Mouse (Mus musculus) embryo, embryonic 10 days (tissue): ENCODE data around the gene Olfr31.

ENCODE experiments used
- DNase-seq: peaks from one replicate; pipeline ENCODE4 v3.0.0-alpha.2; 2015; ENCODE audit warnings: low spot score

The Olfr31 gene

DNA sequence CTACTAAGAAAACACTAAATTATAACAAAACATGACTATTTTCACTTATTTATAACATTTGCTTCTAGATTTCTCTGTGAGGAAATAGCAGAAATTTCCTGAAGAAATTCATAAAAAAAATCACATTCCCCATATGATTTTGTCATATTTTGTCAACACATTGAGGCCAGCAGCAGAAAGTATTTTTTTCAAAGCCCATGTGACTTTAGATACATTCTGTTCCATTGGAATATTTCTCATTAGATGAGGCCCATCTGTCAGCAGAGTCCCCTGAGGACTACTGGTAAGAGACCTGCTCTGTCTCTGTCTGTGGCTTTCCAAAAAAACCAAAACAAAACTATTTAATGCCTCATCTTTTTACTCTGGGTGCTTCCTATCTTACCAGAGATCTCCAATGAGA lies at the start of gene Olfr31:
Gene Olfr31, plus strand, starts transcription at position 301 of the 400 bp plus-strand sequence.
- no peak for DNase-seq

DNA sequence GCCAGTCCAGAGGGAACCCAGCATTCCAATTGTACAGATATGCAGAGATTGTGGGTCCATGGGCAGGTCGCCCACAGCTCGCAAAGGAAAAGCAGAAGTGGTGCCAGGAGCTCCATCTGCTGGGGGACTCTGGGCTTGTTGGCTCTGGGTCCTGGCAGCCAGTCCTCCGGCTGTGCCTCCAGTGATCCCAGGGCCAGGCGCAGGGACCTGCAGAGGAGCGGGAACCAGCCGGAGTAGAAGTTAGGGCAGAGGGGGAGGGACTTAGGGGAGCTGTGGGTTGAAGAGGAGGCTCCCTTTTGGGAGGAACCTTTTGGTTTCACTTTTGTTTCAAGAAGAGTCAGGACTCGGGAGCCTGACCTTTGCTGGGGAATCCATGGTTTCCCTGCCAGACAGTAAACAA lies 28.2 kb upstream of the Olfr31 start:
- no peak for DNase-seq

DNA sequence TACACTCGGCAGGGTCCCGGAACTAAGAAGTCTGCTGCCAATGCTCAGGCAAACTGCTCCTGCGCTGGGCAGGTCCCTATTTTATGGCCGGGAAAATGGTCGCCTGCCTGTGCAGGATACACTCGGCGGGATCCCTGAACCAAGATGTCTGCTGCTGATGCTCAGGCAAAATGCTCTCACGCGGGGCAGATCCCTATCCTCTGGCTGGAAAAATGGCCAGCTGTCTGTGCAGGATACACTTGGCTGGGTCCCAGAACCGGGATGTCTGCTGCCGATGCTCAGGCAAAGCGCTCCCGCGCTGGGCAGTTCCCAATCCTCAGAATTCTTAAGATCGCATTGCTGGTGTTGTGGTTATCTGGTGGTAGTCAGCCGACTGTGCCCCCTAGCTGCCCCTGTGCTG lies 13.7 kb upstream of the Olfr31 start:
- DNase-seq, result no peak

DNA sequence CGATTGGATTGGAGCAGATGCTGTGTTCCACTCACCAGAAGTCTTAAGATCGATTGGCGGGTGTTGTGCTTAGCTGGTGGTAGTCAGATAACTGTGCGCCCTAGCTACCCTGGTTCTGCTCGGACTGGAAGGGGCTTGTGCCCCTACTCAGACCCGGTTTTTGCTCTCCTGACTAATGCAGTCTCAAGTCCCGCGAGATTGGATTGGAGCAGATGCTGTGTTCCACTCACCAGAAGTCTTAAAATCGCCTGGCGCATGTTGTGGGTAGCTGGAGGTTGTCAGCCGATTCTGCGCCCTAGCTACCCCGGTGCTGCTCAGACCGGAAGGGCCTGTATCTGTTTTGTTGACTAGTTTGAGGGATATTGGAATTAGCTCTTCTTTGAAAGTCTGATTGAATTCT lies 13.2 kb upstream of the Olfr31 start:
- DNase-seq, result no peak

DNA sequence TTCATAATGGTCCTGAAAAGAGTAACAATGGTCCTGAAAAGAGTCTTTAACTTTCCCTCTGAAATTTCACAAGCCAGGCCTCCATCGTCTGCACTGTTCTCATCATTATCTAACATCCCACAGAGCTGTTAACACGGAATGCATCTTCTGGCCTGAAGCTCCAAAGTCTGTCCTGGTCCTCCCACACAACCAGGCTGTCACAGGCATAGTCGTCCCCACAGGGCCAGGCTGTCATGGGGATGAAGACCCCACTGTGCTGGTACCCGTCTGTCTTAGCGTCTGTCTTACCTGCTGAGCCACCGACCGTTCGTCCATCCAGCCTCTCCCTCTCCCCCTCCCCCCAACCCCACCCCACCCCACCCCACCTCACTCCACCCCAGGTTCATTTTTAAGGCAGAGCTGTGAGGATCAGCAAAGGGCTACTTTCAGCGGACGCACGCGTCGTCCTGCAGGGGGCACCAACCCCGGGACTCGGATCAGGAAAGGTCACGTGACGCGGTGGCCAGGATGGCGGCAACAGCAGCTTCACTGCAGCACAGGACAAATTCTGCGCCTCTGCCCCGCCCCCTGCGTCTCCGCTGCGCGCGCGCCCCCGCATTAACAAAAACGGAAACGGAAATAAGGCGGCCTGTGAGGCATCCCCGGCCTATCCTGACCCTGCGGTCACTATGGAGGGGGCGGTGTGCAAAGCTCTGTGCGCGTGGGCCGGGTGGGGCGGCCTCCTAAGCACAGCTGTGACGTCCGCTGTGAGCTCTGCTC lies 22.7 kb downstream of the Olfr31 start:
- peak; percentile 94 for DNase-seq

DNA sequence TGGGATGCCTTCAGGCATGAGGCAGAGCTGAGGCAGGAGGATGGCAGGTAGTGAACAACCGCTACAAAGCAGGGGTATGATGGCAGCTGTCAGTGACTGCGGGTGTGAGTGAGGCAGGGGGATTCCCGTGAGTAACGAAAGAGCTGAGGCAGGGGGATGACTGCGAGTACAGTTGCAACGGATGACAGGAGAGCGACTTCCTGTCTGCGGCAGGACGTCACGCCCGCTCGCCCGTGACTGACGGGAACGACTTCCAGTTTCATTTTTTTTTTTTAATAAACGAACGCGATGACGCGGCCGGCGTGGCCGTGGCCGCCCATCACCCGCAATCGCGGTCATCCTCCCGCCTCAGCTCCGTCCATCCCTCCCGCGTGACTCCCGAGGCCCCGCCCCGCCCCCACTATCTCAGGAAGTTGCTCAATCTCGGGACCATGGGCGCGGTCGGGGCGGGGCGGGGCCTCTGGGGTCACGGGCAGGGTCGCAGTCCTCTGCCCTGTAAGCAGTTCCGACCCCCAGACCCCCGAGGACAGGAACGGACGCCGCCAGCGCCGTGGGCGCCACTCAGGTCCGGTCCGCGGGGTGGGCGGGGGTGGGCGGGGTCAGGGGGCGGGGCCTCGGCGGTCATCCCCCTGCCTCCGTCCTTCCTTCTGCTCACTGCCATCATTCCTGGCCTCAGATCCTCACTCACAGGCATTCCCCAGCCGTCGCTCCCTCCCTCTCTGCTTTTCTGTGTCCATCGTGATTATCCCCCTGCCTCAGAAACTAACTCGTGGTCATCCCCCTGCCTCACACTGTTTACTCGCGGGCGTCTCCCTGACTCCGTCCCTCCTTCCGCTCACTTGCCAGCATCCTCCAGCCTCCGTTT lies 23.6 kb downstream of the Olfr31 start, which contains the start of gene Il3ra:
Gene Il3ra, plus strand, starts transcription at position 328 of the 865 bp plus-strand sequence.
- peak; percentile 80 for DNase-seq

DNA sequence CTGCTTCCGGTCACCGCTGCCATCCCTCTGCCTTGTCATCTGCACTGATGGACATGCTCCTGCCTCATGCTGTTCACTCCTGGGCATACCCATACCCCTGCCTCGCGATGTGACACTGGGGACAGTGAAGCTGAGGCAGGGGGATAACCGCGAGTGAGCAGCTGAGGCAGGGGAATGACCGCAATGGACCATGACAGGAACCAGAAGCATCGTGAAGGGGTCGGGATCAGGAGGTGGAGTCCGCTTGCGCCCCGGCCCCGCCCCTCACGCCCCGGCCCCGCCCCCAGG lies 24.1 kb downstream of the Olfr31 start:
- DNase-seq, result no peak

DNA sequence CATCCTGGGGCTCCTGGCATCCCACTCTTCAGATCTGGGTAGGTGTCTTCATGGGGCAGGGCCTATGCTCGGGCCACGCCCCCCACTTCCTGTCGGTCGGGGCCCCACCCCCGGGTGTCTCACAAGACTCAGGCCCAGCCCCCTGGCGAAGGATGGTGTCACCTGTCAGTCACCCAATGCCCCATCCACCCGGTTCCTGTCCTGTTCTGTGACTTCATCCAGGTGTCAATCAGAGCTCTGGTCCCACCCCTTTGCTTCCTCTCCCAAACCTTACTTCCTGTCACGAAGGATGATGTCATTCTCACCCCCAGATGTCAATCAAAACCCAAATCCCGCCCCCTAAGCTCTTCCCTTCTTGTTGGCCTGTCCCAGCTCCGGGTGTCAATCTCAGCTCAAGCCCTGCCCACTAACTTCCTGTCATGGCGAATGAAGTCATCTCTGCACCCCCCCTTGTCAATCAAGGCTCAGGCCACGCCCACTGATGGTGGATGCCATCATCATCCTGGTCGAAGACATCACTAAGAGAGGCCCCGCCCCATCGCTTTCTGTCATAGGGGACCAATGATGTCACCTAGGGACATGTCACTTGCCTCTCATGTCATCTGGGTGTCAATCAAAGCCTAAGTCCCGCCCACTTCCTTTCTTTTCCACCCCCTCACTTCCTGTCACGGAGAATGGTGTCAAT lies 24.7 kb downstream of the Olfr31 start:
- peak; percentile 4 for DNase-seq

DNA sequence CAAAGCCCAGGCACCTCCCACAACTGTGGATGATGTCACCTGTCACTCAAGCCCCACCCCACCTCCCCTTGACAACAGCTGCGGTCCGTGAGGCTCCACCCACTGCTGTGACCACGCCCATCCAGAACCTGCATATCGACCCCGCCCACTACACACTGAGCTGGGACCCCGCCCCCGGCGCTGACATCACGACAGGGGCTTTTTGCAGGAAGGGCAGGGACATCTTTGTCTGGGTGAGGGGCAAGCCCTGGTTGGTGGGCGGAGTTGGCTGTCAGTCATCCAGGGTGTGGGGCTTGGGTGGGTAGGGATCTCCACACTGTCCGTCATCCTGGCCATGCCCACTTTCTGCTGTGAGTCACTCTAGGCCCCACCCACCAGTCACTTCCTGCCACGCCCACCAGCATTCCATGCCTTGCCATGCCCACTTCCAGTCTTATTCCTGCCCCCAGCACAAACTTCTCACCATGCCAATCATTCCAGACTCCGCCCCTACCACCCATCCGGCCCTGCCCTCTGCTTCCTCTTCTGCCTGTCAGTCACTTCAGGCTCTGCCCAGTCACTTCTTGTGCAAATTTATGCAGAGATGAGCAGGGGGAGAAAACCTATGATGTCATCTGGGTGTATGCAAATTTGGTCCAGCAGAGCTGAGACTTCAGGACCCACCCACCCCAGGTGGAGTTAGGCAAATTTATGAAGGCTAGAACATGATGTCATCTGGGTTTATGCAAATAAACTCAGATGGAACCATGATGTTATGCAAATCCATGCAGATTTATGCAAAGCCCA lies 25.4 kb downstream of the Olfr31 start:
- DNase-seq, result no peak

DNA sequence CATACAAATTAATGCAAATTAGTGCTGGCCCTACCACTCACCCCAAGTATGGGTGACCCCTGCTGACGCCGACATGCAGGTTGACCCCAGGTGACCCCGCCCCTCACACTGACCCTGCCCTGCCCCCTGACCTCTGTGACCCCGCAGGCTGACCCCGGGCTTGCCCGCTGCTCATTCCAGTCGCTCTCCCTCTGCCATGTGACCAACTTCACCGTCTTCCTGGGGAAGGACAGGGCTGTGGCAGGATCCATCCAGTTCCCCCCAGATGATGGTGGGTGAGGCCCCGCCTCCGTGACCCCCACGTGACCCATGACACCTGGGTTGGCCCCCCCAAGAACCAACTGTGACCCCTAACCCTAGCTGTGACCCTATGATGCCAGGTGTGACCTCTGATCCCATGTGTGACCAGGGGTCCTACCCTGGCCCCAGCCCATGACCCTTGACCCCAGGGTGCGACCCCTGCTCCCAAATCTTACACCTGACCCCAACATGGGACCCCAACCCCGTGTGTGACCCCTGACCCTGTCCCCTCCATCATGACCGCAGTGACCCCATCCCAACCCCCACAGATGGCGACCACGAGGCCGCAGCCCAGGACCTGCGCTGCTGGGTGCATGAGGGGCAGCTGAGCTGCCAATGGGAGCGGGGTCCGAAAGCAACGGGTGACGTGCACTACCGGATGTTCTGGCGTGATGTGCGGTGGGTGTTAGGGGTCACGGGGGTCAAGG lies 26.2 kb downstream of the Olfr31 start:
- DNase-seq, result no peak

DNA sequence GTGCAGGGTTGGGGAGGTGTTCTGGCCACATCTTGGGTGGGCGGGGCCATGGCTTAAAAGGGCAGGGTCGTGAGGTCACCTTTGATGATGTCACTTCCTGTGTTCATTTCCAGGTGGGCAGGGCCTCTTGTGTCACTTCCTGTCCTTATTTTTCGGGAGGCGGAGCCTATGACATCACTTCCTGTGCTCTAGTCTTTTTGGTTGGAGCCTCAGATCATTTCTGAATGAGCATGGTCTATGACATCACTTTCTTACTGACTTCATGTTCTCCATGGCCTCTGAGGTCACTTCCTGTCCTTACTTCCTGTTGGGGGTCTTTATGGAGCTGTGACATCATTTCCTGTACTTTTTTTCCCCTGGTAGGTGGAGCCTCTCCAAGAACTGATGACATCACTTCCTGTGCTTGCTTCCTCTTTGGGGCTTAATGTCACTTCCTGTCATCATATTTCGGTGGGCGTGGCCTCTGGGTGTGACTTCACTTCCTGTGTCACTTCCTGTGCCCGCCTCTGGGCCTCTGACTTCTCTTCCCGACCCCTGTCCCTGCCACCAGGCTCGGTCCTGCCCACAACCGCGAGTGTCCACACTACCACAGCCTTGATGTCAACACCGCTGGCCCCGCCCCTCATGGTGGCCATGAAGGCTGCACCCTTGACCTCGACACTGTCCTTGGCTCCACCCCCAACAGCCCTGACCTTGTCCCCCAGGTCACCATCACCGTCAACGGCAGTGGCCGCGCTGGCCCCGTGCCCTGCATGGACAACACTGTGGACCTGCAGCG lies 27.0 kb downstream of the Olfr31 start:
- DNase-seq, result peak; percentile 14

DNA sequence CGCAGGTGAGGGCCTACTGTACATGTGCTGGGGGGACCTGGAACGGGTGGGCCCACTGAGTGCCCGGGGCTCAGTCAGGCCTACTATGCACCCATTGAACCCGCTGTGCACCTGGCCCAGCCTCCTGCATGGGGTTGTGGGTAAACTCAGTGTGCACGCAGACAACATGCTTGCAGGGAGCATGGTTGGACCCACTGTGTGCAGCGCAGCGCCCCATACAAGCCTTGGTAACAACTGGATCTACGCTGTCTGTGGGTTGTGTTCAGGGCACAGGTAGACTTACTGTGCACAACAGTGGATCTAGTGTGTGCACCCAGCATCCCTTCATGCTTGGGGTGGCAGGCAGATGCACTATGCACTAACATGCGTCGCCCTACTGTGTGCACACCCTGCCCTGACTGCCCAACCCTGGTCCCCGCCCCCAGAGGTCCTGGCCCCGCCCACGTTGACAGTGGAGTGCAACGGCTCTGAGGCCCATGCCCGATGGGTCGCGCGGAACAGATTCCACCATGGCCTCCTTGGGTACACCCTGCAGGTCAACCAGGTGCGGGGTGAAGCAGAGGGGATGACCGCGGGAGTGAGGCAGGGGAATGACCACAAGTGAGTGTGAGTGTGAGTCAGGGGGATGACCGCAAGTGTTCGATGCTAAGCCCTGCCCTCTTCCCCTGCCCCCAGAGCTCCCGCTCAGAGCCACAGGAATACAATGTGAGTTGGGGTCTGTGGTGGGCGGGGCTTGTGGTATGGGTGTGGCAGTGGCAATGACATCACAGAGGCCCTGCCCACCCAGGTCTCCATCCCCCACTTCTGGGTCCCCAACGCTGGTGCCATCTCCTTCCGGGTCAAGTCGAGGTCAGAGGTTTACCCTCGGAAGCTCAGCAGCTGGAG lies 27.9 kb downstream of the Olfr31 start:
- no peak for DNase-seq

DNA sequence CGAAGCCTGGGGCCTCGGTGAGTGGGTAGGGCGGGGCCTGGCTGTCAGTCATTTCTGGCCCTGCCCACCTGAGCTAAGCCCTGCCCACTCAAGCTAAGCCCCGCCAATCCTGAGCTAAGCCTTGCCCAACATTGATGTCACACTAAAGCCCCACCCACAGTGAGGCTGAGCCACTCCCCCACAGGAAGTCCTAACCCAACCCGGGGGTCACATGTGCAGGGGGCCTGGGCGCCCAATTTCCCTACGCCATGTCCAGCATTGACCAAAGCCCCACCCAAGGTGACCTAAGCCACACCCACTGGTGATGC lies 28.5 kb downstream of the Olfr31 start:
- DNase-seq, result no peak

DNA sequence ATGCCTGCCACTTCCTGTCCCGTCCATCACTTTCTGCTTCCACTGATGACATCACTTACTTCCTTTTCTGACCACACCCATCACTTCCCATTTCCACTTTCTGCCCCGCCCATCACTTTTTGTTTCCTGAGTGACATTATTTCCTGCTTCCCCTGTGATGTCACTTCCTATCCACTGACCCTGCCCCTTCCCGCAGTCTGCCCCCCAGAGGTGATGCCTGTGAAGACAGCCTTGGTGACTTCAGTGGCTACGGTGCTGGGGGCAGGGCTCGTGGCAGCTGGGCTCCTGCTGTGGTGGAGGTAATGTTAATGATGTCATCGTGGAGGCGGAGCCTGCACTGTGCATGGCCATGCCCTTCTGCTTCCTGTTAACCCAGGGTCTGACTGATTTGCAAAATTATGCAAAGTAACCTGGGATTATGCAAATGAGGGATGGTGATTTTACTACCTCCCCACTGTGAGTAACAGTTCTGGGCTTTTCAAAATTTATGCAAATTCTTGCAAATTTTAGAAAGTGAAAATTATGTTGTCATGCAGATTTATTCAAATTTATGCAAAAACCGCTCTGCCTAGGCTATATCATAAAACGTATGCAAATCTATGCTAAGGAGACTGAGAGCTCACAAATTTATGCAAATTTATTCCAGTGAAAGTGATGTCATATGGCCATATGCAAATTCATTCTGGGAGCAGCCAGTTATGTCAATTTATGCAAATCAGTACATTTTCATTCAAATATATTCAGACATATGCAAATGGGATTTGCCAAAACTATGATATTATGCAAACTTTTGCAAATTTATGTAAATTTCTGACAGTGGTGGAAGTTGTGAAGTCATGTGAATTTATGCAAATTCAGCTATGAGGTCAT lies 29.3 kb downstream of the Olfr31 start:
- peak; percentile 4 for DNase-seq

DNA sequence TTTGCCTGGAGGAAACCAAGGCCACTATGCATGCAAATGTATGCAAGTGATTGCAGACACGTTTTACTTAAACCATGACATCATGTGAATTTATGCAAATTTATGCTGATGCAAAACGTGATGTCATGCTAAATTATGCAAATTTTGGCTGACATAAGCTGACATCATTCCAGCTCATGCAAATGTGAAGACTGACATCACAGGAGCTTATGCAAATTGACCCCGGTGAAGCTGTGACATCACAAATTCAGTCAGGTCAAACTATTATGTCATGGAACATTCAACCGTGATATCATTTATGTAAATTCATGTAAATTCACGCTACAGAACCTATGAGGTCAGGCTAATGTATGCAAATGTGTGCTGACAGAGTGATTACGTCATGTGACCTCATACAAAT lies 30.0 kb downstream of the Olfr31 start:
- DNase-seq, result peak; percentile 40

DNA sequence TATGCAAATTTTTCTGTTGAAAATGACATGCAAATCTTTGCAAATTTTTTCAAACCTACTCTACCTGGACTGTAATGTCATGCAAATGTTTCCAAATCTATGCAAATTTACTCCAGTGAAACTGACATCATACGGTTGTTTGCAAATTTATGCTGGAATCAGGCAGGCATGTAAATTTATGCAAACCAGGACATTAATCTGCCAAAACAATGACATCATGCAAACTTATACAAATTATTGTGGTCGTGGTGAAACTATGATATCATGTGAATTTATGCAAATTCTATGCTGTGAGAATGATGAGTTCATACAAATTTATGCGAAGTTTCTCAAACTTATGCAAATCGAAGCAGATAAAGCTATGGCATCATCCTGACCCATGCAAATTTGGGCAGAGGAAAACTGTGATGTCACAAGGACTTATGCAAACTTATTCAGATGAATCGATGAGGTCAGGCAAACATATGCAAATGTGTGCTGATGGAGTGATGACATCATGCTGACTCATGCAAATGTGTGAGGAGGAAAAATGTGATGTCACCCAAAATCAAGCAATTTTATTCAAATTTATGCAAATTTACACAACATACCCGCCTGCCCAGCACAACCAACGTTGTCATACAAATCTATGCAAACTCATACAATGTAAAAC lies 30.6 kb downstream of the Olfr31 start:
- peak; percentile 41 for DNase-seq

DNA sequence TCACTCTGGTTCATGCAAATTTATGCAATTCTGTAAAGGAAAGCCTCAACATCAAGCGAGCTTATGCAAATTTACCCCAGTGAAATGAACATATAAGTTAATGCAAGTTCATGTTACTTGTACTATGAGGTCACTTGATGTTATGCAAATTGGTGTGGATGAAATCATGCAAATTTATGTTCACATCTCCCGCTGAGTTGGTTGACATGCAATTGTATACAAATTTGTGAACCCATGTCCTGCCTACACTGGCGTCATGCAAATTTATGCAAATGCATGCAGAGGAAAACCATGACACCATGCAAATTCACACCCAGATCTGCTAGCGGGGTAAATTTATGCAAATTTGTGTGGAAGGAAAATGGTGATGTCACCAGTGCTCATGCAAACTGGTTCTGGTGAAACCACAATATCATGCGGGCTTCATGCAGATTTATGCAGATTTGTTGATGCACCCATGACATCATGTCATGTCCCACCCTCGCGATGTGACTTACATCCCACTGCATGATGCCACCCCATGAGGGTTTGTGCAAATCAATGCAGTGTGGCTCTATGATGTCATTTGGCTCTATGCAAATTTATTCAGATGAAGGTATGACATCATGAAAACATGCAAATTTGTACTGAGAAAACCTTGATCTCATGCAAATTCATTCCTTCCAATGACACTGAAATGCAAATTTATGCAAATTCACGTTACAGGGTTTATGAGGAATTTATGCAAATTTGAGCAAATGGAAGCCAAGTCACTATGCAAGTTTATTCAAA lies 31.3 kb downstream of the Olfr31 start:
- DNase-seq, result peak; percentile 7
